Mouse (Mus musculus) thymus, adult 2 months (tissue): ENCODE results near the gene Tfg.

Experiments
- CTCF ChIP-seq: fragments of 200-500 bp; IDR thresholded peaks from 2 replicates; pipeline ENCODE4 v1.5.1; 2012; ENCODE audit warnings: mild to moderate bottlenecking, control low read depth, low read length, moderate library complexity, borderline replicate concordance; ENCODE audit not compliant: control insufficient read depth, poor library complexity, insufficient read depth; ENCODE audit errors: extremely low read depth
- POLR2A ChIP-seq: fragments of 200-500 bp; IDR thresholded peaks from 2 replicates; pipeline ENCODE4 v1.6.1; 2012; ENCODE audit warnings: mild to moderate bottlenecking, low read length, control low read depth, moderate library complexity; ENCODE audit not compliant: control insufficient read depth, poor library complexity, insufficient read depth; ENCODE audit errors: extremely low read depth

DNA sequence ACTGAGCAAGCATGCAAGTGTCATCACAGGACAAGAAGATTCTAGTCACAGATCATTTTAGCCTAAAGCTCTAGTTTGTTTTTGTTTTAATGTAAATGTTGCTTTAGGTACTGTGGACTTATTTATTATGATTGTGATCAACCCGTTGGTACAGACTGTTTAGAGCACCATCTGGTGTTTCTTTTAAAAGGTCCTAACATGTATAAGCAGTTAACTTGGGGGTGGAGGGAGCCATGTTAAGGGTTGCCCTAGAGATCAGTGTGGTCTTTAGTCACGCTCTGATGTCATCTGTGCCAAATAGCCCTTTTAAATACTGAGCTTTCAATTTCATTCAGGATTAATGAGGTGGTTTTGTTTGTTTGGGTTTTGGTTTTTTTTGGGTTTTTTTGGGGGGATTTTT lies 20.8 kb downstream of the Tfg start:
- TF ChIP-seq CTCF (no peak), POLR2A (no peak)
